Mouse (Mus musculus) cortical plate, adult 2 months (tissue): ENCODE measurements at regions not wholly inside any gene's neighbourhood (a gene's known extent, or its start where the extent isn't known, plus 50 kb on each side); places are given as distances from the start of the nearest gene placed in this dataset.

ENCODE experiments used
- H3K27ac ChIP-seq: fragments of 200-500 bp; 2 replicates; pipeline ENCODE4 v1.5.1; 2012; ENCODE audit warnings: low read length, control low read depth, inconsistent platforms; ENCODE audit not compliant: insufficient read depth
- H3K4me1 ChIP-seq: fragments of 200-500 bp; 2 replicates; pipeline ENCODE4 v1.6.1; 2011; ENCODE audit warnings: low read length; ENCODE audit not compliant: control insufficient read depth, insufficient read depth
- H3K4me3 ChIP-seq: fragments of 200-500 bp; 2 replicates; pipeline ENCODE4 v1.5.1; 2011; ENCODE audit warnings: mild to moderate bottlenecking, low read length, control low read depth; ENCODE audit not compliant: insufficient read depth
- CTCF ChIP-seq: fragments of 200-500 bp; IDR thresholded peaks from 2 replicates; pipeline ENCODE4 v1.5.1; 2011; ENCODE audit warnings: mild to moderate bottlenecking, control low read depth, low read length; ENCODE audit not compliant: insufficient read depth; ENCODE audit errors: extremely low read depth
- POLR2A ChIP-seq: fragments of 200-500 bp; IDR thresholded peaks from 2 replicates; pipeline ENCODE4 v1.6.1; 2011; ENCODE audit warnings: mild to moderate bottlenecking, low read length, control low read depth; ENCODE audit not compliant: insufficient read depth; ENCODE audit errors: extremely low read depth

GRCm38 (mm10) chr2:170294657-170295056 lies 133.0 kb downstream of the Bcas1 start:
- Histone ChIP-seq H3K27ac (no peak overlapping the region), H3K4me1 (no peaks in the 10 kb centered on the region), H3K4me3 (no peak overlapping the region)
- TF ChIP-seq CTCF (no peak), POLR2A (no peak)

GRCm38 (mm10) chr2:170291841-170292655 lies 135.6 kb downstream of the Bcas1 start:
- Histone ChIP-seq H3K27ac (no peak overlapping the region), H3K4me1 (peaks cover 1% of the 10 kb centered on the region; the same call in 1 of the 2 replicates), H3K4me3 (no peak overlapping the region)
- no peak for TF ChIP-seq POLR2A

- TF ChIP-seq POLR2A (no peak), CTCF (no peak)
- Histone ChIP-seq H3K4me3 (no peak overlapping the region), H3K4me1 (peaks cover 1% of the 10 kb centered on the region; the same call in 1 of the 2 replicates), H3K27ac (no peak overlapping the region)
Measured at GRCm38 (mm10) chr2:170289378-170289960, 138.2 kb downstream of the Bcas1 start.

GRCm38 (mm10) chr2:170288787-170289186 lies 138.9 kb downstream of the Bcas1 start:
- Histone ChIP-seq H3K4me3 (no peak overlapping the region), H3K27ac (no peak overlapping the region), H3K4me1 (peaks cover 1% of the 10 kb centered on the region; the same call in 1 of the 2 replicates)
- TF ChIP-seq POLR2A (no peak), CTCF (no peak)

GRCm38 (mm10) chr2:170288196-170288595 lies 139.4 kb downstream of the Bcas1 start:
- Histone ChIP-seq H3K27ac (0 out of 2 replicates have a peak overlapping the region, but pooled peaks have one; percentile 6), H3K4me1 (peaks cover 1% of the 10 kb centered on the region; the same call in 1 of the 2 replicates), H3K4me3 (no peak overlapping the region)
- TF ChIP-seq POLR2A (no peak), CTCF (no peak)

- H3K4me3 ChIP-seq: peak overlapping the region; percentile 12
- TF ChIP-seq POLR2A (no peak), CTCF (no peak)
- peak overlapping the region; percentile 11 for H3K27ac ChIP-seq
- peaks cover 1% of the 10 kb centered on the region; the same call in 1 of the 2 replicates for H3K4me1 ChIP-seq
Measured at GRCm38 (mm10) chr2:170287301-170287885, 139.5 kb upstream of the Zfp217 start.

DNA sequence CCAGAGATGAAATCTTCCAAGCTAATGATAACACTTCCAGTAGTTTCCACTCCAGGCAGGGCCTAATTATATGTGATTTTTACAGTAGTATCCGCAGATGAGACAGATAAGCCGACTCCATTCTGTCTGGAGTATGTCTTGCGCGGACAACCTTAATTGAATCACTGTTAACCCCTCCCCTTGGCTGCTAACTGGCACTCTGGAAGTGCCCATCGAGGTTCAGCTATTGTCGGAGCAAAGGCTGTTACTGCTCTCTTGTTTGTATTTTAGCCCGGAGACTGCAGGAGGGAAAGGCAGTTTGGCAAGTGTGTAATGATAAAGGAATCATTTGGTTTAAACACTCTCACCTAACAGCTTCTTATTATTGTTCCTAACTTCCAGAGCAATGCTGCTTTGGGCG lies 138.9 kb upstream of the Zfp217 start:
- TF ChIP-seq POLR2A (no peak), CTCF (no peak)
- H3K4me3 ChIP-seq: no peak overlapping the region; the same call in 1 of the 2 replicates
- no peak overlapping the region for H3K27ac ChIP-seq
- H3K4me1 ChIP-seq: peaks cover 1% of the 10 kb centered on the region; the same call in 1 of the 2 replicates

- no peak for TF ChIP-seq CTCF
- no peak for TF ChIP-seq POLR2A
- H3K27ac ChIP-seq: no peak overlapping the region
- H3K4me1 ChIP-seq: peaks cover 1% of the 10 kb centered on the region; the same call in 1 of the 2 replicates
- no peak overlapping the region for H3K4me3 ChIP-seq
Measured at GRCm38 (mm10) chr2:170282463-170282862, 134.6 kb upstream of the Zfp217 start.

- no peaks in the 10 kb centered on the region for H3K4me1 ChIP-seq
- no peak overlapping the region for H3K4me3 ChIP-seq
- H3K27ac ChIP-seq: no peak overlapping the region
- TF ChIP-seq CTCF (no peak), POLR2A (no peak)
Measured at GRCm38 (mm10) chr2:170281311-170282008, 133.6 kb upstream of the Zfp217 start.

- TF ChIP-seq CTCF: peak; percentile 32
- TF ChIP-seq POLR2A: no peak
- Histone ChIP-seq H3K4me1 (no peaks in the 10 kb centered on the region), H3K4me3 (no peak overlapping the region), H3K27ac (no peak overlapping the region)
Measured at GRCm38 (mm10) chr2:170280733-170281132, 132.8 kb upstream of the Zfp217 start.
